Mouse (Mus musculus) lung, postnatal 10 days (tissue): ENCODE measurements around the gene Bpi.

ENCODE experiments used
- DNase-seq: peaks from one replicate; pipeline ENCODE4 v3.0.0; 2021

Bpi gene

GRCm38 (mm10) chr2:158242170-158242896, 15.6 kb upstream of the Bpi start:
- DNase-seq, result peak; percentile 56

DNA sequence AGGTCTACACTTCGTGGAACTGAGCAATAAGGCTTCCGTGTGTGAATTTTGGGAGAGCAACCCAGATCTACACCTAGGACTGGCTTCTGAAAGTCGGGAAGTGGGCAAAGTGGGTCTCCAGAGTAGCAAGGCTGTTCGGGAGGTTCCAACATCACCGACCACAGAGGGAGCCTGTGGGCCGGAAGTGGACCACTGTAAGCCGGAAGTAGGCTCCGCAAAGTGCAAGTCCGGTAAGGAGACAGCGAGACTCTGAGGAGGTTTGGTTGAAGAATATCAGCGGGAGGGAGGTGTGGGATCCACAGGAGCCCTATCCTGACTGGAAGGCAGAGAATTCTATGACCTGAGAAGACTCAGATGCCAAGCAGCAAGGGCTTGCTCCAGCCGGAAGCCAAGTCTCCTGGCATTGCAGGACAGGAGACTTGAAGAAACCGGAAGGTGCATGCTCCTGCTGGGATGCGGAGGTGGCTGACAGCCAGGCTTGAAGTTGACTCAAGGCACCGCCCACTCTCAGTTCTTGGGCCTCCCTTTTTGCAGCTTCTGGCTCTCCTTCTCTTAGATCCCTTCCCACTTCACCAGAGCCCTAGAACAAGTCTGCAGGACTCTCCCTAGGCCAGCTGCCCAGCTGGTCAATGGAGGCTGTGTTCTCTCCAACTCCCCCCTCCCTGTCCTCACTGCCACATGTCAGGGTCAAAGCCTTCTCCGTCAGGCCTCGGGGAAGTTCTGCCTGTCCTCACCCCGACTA, 14.6 kb upstream of the Bpi start:
- peak; percentile 65 for DNase-seq

GRCm38 (mm10) chr2:158245072-158245817, 12.6 kb upstream of the Bpi start:
- DNase-seq, result no peak

- no peak for DNase-seq
These were observed 10.0 kb upstream of the Bpi start for GRCm38 (mm10) chr2:158247852-158248251.

GRCm38 (mm10) chr2:158248318-158248717, 9.6 kb upstream of the Bpi start:
- DNase-seq, result peak; percentile 78

DNA sequence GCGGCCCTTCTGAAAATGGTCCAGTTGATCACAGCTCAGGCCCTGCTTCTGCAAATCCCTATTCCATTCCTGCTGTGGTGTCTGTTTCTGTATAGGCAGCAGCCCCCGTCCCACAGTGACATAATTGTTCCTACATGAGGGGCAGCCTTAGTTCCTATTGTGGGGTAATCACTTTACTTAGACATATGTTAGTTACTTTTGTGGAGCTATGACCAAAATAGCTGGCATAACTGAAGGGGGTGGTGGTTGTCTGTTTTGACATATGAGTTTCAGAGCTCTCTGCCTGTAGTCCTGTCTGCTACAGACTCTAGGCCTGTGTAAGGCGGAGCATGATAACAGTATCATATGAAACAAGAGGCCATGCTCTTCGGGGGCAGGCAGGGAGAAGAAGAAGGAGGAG, 7.3 kb upstream of the Bpi start:
- DNase-seq, result no peak

- no peak for DNase-seq
These were observed 4.1 kb upstream of the Bpi start for GRCm38 (mm10) chr2:158253806-158254205.

- peak; percentile 49 for DNase-seq
These were observed 1.0 kb upstream of the Bpi start for GRCm38 (mm10) chr2:158256894-158257293.

DNA sequence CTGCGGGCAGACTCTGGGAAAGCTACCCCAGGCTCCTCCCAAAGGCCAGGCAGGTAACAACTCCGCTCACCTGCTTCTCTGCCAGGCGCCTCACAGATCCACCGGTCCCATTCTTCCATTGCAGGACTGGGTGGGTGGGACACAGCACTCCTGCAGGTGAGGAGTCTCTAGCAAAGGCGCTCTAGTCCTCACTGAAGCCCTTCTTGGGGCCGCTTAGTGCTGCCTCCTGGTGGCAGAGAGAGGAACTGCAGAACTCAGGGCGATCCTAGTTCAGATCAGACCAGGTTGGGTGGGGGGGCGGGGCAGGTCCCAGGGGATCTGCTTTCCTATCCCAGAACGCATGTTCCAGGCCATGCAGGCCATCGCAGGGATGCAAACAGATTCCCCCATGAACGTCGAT, 887 bp downstream of the Bpi start:
- DNase-seq, result peak; percentile 83

DNA sequence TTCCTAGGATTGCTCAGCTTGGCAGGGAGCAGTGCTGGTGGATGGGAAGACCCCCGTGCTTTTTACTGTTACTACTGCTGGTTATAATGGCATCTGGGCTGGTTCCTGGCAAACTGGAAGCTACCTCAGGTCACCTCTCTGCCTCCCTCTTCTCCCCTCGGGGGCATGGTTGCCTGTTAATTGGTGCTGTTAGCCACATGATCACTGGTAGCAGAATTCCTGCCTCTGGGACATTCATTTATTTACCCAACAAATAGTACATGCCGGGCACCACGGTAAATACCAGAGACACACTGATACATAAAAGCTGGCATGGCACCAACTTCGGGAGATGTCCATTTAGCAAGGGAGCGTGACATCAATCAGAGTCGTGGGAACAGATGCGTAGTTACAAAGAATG, 1.6 kb downstream of the Bpi start:
- no peak for DNase-seq

DNA sequence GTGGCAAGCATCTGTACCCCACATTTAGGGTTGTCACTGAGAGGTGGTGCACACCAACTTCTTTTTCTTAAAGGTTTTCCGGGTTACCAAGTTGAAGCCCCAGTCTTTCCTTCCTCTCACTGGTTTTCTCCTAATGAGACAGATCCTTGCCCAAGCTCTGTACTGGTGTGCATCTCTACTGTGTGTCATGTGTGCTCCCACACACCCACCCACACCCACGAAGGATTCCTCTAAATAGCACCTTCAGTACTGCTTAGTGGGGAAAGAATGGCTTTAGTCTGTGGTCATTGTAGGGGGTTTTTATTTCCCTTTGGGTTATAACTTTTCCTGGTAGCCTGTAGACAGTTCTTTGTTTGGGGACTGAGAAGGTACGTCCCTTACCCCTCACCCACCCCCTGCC, 7.0 kb downstream of the Bpi start:
- no peak for DNase-seq

DNA sequence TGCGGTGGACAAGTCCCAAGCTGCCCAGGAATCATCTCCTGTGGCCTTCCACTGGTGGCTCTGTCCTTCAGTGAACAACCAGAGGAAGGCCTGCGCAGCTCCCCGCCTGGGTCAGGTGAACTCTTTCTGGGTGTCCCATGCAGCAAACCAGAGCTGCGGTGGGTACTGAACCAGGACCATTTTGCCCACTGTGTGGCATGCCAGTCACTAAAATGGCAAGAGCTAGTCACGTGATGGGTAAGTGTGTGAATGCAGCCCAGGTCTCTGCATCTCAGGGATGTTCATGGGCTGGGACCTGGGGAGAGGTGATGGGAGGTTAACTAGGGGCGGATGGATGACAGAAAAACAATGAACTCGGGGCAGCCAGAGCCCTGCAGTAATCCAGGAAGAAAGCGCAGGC, 12.1 kb downstream of the Bpi start:
- no peak for DNase-seq

- DNase-seq, result no peak
These were observed 15.8 kb downstream of the Bpi start for GRCm38 (mm10) chr2:158273646-158274045.

GRCm38 (mm10) chr2:158275349-158275748, 17.5 kb downstream of the Bpi start:
- no peak for DNase-seq

DNA sequence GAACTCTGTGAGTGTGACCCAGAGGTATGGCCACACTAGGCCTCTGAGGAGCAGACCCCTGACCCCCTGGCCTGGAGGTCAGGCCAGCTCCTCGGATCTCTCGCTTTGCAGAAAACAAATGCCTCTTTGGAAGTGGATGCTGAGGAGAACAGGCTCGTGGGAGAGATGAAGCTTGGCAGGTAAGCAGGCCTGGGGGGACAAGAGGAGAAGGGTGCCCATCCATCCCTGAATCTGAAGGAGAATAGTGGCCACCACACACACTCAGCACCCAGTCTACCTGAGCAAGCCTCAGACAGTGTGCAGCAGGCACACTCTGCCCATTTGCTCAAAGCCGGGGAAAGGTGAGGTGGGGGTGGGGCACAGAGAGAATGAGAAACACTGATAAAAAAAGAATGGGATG, 17.9 kb downstream of the Bpi start:
- DNase-seq, result no peak

DNA sequence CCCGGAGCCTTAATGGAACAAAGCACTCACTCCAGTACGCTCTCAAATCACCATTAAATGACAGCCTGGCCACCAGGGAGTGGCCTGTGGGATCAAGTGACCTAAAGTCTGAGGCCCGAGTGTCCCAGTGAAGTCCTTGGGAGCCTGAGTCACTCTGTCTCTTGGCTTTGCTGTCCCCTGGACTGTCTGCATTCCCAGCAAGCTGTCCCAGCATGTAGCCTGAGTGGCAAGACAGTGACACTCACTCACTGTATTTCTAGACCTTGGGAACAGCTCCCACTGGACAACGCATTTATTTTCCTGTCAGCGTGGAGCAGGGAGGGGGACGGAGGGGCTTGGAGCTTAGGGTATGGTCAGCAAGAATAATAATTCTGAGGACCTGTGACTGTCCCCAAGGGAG, 18.6 kb downstream of the Bpi start:
- DNase-seq, result no peak

GRCm38 (mm10) chr2:158276878-158277277, 19.0 kb downstream of the Bpi start:
- DNase-seq, result no peak

GRCm38 (mm10) chr2:158279656-158280055, 21.8 kb downstream of the Bpi start:
- no peak for DNase-seq

DNA sequence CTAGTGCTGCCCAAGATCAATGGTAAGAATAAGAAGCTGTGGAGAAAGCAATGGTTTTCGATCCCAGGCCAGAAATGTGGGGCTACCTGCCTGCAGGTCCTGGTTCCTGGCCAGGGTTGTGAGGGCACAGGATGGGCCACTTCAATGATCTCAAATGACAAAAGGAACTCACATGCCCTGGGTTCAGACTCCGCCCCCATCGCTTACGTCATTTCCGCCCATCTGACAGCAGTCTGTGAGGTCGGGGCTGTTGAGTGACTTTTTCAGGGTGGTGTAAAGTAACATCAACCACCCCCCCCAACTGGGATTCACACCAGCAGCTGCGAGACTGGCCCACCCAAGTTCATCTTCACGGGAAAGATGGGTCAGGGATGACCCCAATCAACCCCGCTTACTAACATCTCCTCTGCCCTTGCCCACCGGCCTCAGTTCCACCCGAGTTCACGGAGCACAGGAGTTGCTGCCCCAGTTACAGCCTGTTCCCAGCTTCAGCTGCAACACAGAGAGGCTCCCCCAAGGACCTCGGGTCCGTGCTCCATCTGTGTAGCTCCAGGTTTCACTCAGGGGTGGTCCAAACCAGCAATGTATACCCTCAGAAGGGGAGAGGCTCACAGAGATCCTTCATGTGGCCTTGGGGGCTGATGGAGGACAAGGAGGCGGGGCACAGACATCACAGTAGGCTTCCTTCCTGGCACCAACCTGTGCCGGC, 23.8 kb downstream of the Bpi start:
- no peak for DNase-seq

- DNase-seq, result no peak
These were observed 25.2 kb downstream of the Bpi start for GRCm38 (mm10) chr2:158283136-158283535.

DNA sequence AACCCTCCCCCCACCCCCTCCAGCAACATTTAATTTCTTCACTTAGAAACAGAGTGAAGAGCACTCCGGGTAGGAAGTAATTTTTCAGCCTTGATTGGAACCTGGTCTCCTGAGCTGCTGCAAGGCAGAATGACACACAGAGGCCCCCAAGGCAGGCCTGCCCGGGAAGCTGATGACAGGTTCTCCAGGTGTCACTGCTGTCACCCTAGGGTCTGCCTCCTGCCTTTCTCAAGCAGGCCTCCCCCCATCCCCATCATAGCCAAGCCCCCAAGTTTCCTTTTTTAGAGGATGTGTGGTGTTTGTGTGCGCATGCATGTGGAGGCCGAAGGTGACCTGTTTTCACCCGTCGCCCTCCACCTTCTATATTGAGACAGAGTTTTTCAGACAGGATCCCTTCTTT, 25.9 kb downstream of the Bpi start:
- DNase-seq, result no peak

GRCm38 (mm10) chr2:158284571-158284970, 26.7 kb downstream of the Bpi start:
- DNase-seq, result peak; percentile 67

GRCm38 (mm10) chr2:158285655-158286054, 27.8 kb downstream of the Bpi start:
- no peak for DNase-seq
